Mouse (Mus musculus) embryonic stem cell, embryonic (primary cell): Measurements from ENCODE around the gene Pitpnm3.

Experiments
- CTCF ChIA-PET, 4 experiments: fragments of 300-600 bp in 2 of 4; fragments of 350-600 bp in 2 of 4; sonication (Branson Sonifier 250); formaldehyde crosslinking; loops; one replicate each; lab custom pipeline; 2022; ENCODE audit warnings: inconsistent platforms in 2 of 4; lab: Charles Lee
- POLR2A ChIA-PET, 4 experiments: fragments of 300-600 bp in 2 of 4; fragments of 350-600 bp in 2 of 4; sonication (Branson Sonifier 250); formaldehyde crosslinking; loops; one replicate each; lab custom pipeline; 2022; ENCODE audit warnings: antibody characterized with exemption in 4 of 4, inconsistent platforms in 1 of 4; lab: Charles Lee

Gene Pitpnm3

GRCm38 (mm10) chr11:72029143-72029542, 106.4 kb downstream of the Pitpnm3 start:
- ChIA-PET CTCF (interaction anchor here in 2 of 4 experiments (0.6 to 1.3 kb wide), 4 partner anchors 9 to 405 kb away, joined by 3 to 6 read pairs (median 5); no protein-coding TSS in a partner anchor), POLR2A (no interaction called here)

GRCm38 (mm10) chr11:72027836-72028235, 107.7 kb downstream of the Pitpnm3 start:
- POLR2A ChIA-PET = no interaction called here
- CTCF ChIA-PET = interaction anchor here in 2 of 4 experiments (0.6 to 0.9 kb wide), 2 partner anchors 10 to 1588 kb away, joined by 3 to 4 read pairs; no protein-coding TSS in a partner anchor

GRCm38 (mm10) chr11:72026516-72026915, 109.1 kb downstream of the Pitpnm3 start:
- ChIA-PET POLR2A (interaction anchor here in 2 of 4 experiments (1.0 to 1.5 kb wide), 2 partner anchors 13 to 24 kb away, joined by 3 read pairs; no protein-coding TSS in a partner anchor), CTCF (interaction anchor here (0.5 to 3.8 kb wide), 46 partner anchors 8 to 711 kb away, joined by 3 to 38 read pairs (median 4); partner anchors contain the start of genes Aipl1 (in 3 of the 4), Ggt6 (in 1 of the 4) and Pimreg (in 1 of the 4))

GRCm38 (mm10) chr11:72025843-72026242, 109.7 kb downstream of the Pitpnm3 start:
- ChIA-PET POLR2A (interaction anchor here in 2 of 4 experiments (1.0 to 1.5 kb wide), 2 partner anchors 14 to 25 kb away, joined by 3 read pairs; no protein-coding TSS in a partner anchor), CTCF (interaction anchor here (0.5 to 3.8 kb wide), 52 partner anchors 9 to 1248 kb away, joined by 3 to 38 read pairs (median 4); partner anchors contain the start of genes Aipl1 (in 3 of the 4), Ggt6 (in 1 of the 4) and Pimreg (in 1 of the 4))

GRCm38 (mm10) chr11:72024193-72024781, 111.3 kb downstream of the Pitpnm3 start:
- ChIA-PET CTCF (interaction anchor here (0.5 to 3.8 kb wide), 44 partner anchors 11 to 1603 kb away, joined by 3 to 38 read pairs (median 4); partner anchors contain the start of gene Aipl1 (in 3 of the 4)), POLR2A (interaction anchor here in 1 of 4 experiments (0.7 kb wide), 1 partner anchor 14 kb away, joined by 3 read pairs; no protein-coding TSS in a partner anchor)

- CTCF ChIA-PET = interaction anchor here (0.5 to 3.8 kb wide), 45 partner anchors 12 to 1602 kb away, joined by 3 to 38 read pairs (median 4); partner anchors contain the start of gene Aipl1 (in 2 of the 4)
These were observed 112.0 kb downstream of the Pitpnm3 start for GRCm38 (mm10) chr11:72023581-72023980.

GRCm38 (mm10) chr11:72022827-72023226, 112.8 kb downstream of the Pitpnm3 start:
- CTCF ChIA-PET = interaction anchor here in 3 of 4 experiments (1.0 to 2.2 kb wide), 6 partner anchors 9 to 465 kb away, joined by 3 to 9 read pairs (median 5); partner anchors contain the start of gene Aipl1 (in 1 of the 3)
- POLR2A ChIA-PET = interaction anchor here in 1 of 4 experiments (1.3 kb wide), 1 partner anchor 26 kb away, joined by 3 read pairs; no protein-coding TSS in a partner anchor

More at GRCm38 (mm10) chr11:72023581-72023980, 112.0 kb downstream of the Pitpnm3 start:
- POLR2A ChIA-PET = interaction anchor here in 1 of 4 experiments (0.6 kb wide), 1 partner anchor 227 kb away, joined by 3 read pairs; no protein-coding TSS in a partner anchor

- ChIA-PET POLR2A (no interaction called here), CTCF (no interaction called here)
These were observed 114.6 kb downstream of the Pitpnm3 start for GRCm38 (mm10) chr11:72021015-72021414.

GRCm38 (mm10) chr11:72017253-72017601, 118.4 kb downstream of the Pitpnm3 start:
- ChIA-PET CTCF (interaction anchor here (0.8 to 1.7 kb wide), 6 partner anchors 8 to 128 kb away, joined by 3 to 14 read pairs (median 3); no protein-coding TSS in a partner anchor), POLR2A (interaction anchor here in 1 of 4 experiments (0.6 to 0.7 kb wide), 2 partner anchors 319 to 494 kb away, joined by 3 read pairs; no protein-coding TSS in a partner anchor)

GRCm38 (mm10) chr11:72016518-72017252, 118.9 kb downstream of the Pitpnm3 start:
- ChIA-PET CTCF (interaction anchor here (0.6 to 1.7 kb wide), 8 partner anchors 9 to 827 kb away, joined by 3 to 14 read pairs (median 3); no protein-coding TSS in a partner anchor), POLR2A (interaction anchor here in 1 of 4 experiments (0.6 to 0.7 kb wide), 2 partner anchors 319 to 495 kb away, joined by 3 read pairs; no protein-coding TSS in a partner anchor)

GRCm38 (mm10) chr11:72014674-72015073, 120.9 kb downstream of the Pitpnm3 start:
- ChIA-PET POLR2A (no interaction called here), CTCF (interaction anchor here in 3 of 4 experiments (0.5 to 1.6 kb wide), 4 partner anchors 11 to 534 kb away, joined by 3 read pairs; no protein-coding TSS in a partner anchor)

GRCm38 (mm10) chr11:72011955-72012354, 123.6 kb downstream of the Pitpnm3 start:
- POLR2A ChIA-PET = no interaction called here
- CTCF ChIA-PET = interaction anchor here in 2 of 4 experiments (0.8 to 0.9 kb wide), 2 partner anchors 12 to 26 kb away, joined by 3 to 6 read pairs; no protein-coding TSS in a partner anchor

- CTCF ChIA-PET = interaction anchor here in 1 of 4 experiments (0.8 to 1.5 kb wide), 2 partner anchors 13 to 15 kb away, joined by 6 to 7 read pairs; no protein-coding TSS in a partner anchor
- POLR2A ChIA-PET = no interaction called here
These were observed 124.4 kb downstream of the Pitpnm3 start for GRCm38 (mm10) chr11:72010940-72011722.

- ChIA-PET CTCF (interaction anchor here in 2 of 4 experiments (0.7 to 1.5 kb wide), 2 partner anchors 15 to 564 kb away, joined by 3 to 7 read pairs; no protein-coding TSS in a partner anchor), POLR2A (no interaction called here)
These were observed 125.2 kb downstream of the Pitpnm3 start for GRCm38 (mm10) chr11:72010367-72010766.

GRCm38 (mm10) chr11:72005547-72005946, 130.0 kb downstream of the Pitpnm3 start:
- CTCF ChIA-PET = no interaction called here

GRCm38 (mm10) chr11:72003171-72003570, 132.4 kb downstream of the Pitpnm3 start:
- CTCF ChIA-PET = interaction anchor here in 3 of 4 experiments (0.6 to 3.8 kb wide), 4 partner anchors 19 to 306 kb away, joined by 3 to 18 read pairs (median 4); no protein-coding TSS in a partner anchor
- POLR2A ChIA-PET = no interaction called here

More at GRCm38 (mm10) chr11:72005547-72005946, 130.0 kb downstream of the Pitpnm3 start:
- POLR2A ChIA-PET = interaction anchor here in 1 of 4 experiments (0.7 kb wide), 1 partner anchor 9 kb away, joined by 3 read pairs; no protein-coding TSS in a partner anchor
